ENCODE assay signal across 9 mouse cellular contexts in genomic region chr3:51365517-51365882, GRCm38 (mm10). TPM values are rescaled to one million over a fixed set of nuclear protein-coding genes. Genes with fewer than 3 reads are reported as not detected.
DNase-seq lines count a peak whose midpoint lies in the region; ATAC-seq and TF ChIP-seq lines count a peak whose summit lies in the region.
"Had no signal": no experiment of that assay in that cellular context is flagged by ENCODE, and none has a peak within 500 bp of the region (broad histone marks: within the 10 kb centered on the region; RNA-seq: fewer than 3 reads in every experiment).

No protein-coding gene starts in this region.

- H3K36me3 ChIP-seq in megakaryocyte, embryonic 14.5 days (replicated peaks; ENCODE audit: low read length): no peaks in the 10 kb centered on the region
- no peaks in the 10 kb centered on the region for H3K36me3 ChIP-seq in liver, embryonic 13.5 days

- H3K9me3 ChIP-seq in megakaryocyte, embryonic 14.5 days: peaks cover 12% of the 10 kb centered on the region
- H3K9me3 ChIP-seq in liver, embryonic 13.5 days (replicated peaks): no peaks in the 10 kb centered on the region

- H3K27me3 ChIP-seq in megakaryocyte, embryonic 14.5 days (replicated peaks): peaks cover 16% of the 10 kb centered on the region
- no peaks in the 10 kb centered on the region for H3K27me3 ChIP-seq in liver, embryonic 13.5 days

- TF ChIP-seq CTCF in gastrocnemius, adult 2 months (IDR thresholded peaks at IDR 0.05): no peak; the same call in 1 of the 2 replicates

- no peak for ATAC-seq in megakaryocyte, adult 5-6 weeks (ENCODE audit: poor library complexity, severe bottlenecking)
- no peak for ATAC-seq in liver, embryonic 13.5 days (ENCODE audit: low read depth)

- intact Hi-C loops in gastrocnemius, adult 2 months (cut with DNase I): loop anchor here (1.0 kb wide), 1 partner anchor 76 kb away; no protein-coding TSS in a partner anchor

- 0 out of 2 replicates have a peak overlapping the region, but pooled peaks have one; percentile 3 for H3K9ac ChIP-seq in liver, embryonic 13.5 days

- H3K4me2 ChIP-seq in liver, embryonic 13.5 days: peak overlapping the region; percentile 84

- H3K4me3 ChIP-seq in gastrocnemius, adult 2 months: peak overlapping the region; percentile 76
- H3K4me3 ChIP-seq in megakaryocyte, embryonic 14.5 days (replicated peaks): peak overlapping the region; percentile 91
- H3K4me3 ChIP-seq in liver, embryonic 13.5 days (replicated peaks): peak overlapping the region; percentile 59; the same call in 1 of the 2 replicates

- WGBS in liver, embryonic 13.5 days (ENCODE audit: insufficient replicate concordance): under 1% methylated on average over 3 of the region's 3 CpGs

- H3K27ac ChIP-seq in gastrocnemius, adult 2 months: peak overlapping the region; percentile 77
- H3K27ac ChIP-seq in liver, embryonic 13.5 days: peak overlapping the region; percentile 73; the same call in 1 of the 2 replicates
- H3K27ac ChIP-seq: macrophage had no signal

- DNase-seq in gastrocnemius, adult 2 months: no peak
- DNase-seq in gastrocnemius, adult 8-10 months (ENCODE audit: low spot score in 2 of 2): no peak
- DNase-seq in liver, embryonic 13.5 days: no peak
- DNase-seq in thymus, postnatal 14 days: no peak
- DNase-seq in adrenal gland, postnatal 10 days: no peak
- DNase-seq in urinary bladder, postnatal 25 days (ENCODE audit: low spot score): no peak

- peaks cover 48% of the 10 kb centered on the region for H3K4me1 ChIP-seq in megakaryocyte, embryonic 14.5 days
- H3K4me1 ChIP-seq in liver, embryonic 13.5 days (replicated peaks): peaks cover 72% of the 10 kb centered on the region

RNA-seq across cellular contexts. Expression of gene Elf2, which starts 25.0 kb away (rescaled TPM):
- 10 to 100 TPM; 50.7 to 53.2 TPM for total RNA-seq in gastrocnemius, adult 2 months (2021)
- 10 to 100 TPM; 45.1 to 52.6 (median 48.5) TPM for total RNA-seq in gastrocnemius, adult 8-10 months (2022)
- polyA plus RNA-seq in megakaryocyte, embryonic 14.5 days (2012; ENCODE audit: insufficient read depth, low replicate concordance): 1.5 and 8.7 TPM in 2 replicates
- total RNA-seq in megakaryocyte, adult 5-6 weeks (2015): 37.0 and 39.6 TPM in 2 replicates
- total RNA-seq in megakaryocyte, adult 5-6 weeks (2017): 98.4 and 102 TPM in 2 replicates
- 24.0 and 24.4 TPM in 2 replicates for polyA plus RNA-seq in liver, embryonic 13.5 days (2015; fragmentation: Nextera tagmentation; extraction: Ambion mirVana)
- 10 to 100 TPM; 84.3 to 94.5 TPM for total RNA-seq in adrenal gland, postnatal 10 days (2021)

RNA-seq across cellular contexts. Expression of gene Mgarp, which starts 31.0 kb away (rescaled TPM):
- not detected for total RNA-seq in gastrocnemius, adult 2 months (2021)
- under 1 TPM in 1 of 4 experiments, not detected in 3; 0.85 TPM for total RNA-seq in gastrocnemius, adult 8-10 months (2022)
- polyA plus RNA-seq in megakaryocyte, embryonic 14.5 days (2012; ENCODE audit: insufficient read depth, low replicate concordance): 6.5 TPM in 1 of 2 replicates, not detected in the other
- not detected in 2 replicates for total RNA-seq in megakaryocyte, adult 5-6 weeks (2015)
- total RNA-seq in megakaryocyte, adult 5-6 weeks (2017): not detected in 2 replicates
- polyA plus RNA-seq in liver, embryonic 13.5 days (2015; fragmentation: Nextera tagmentation; extraction: Ambion mirVana): 1.1 TPM in 2 replicates
- total RNA-seq in adrenal gland, postnatal 10 days (2021): 100 to 1,000 TPM; 235 to 238 TPM
- polyA plus RNA-seq: macrophage had no signal

RNA-seq across cellular contexts. Expression of gene Ndufc1, which starts 43.3 kb away (rescaled TPM):
- 1,000 to 10,000 TPM; 1,007 to 1,209 TPM for total RNA-seq in gastrocnemius, adult 2 months (2021)
- 1,000 to 10,000 TPM in 2 of 4 experiments, 100 to 1,000 TPM in 2; 957 to 1,091 (median 1,034) TPM for total RNA-seq in gastrocnemius, adult 8-10 months (2022)
- 15.6 and 41.0 TPM in 2 replicates for polyA plus RNA-seq in megakaryocyte, embryonic 14.5 days (2012; ENCODE audit: insufficient read depth, low replicate concordance)
- total RNA-seq in megakaryocyte, adult 5-6 weeks (2015): 118 and 150 TPM in 2 replicates
- 46.2 and 78.2 TPM in 2 replicates for total RNA-seq in megakaryocyte, adult 5-6 weeks (2017)
- polyA plus RNA-seq in liver, embryonic 13.5 days (2015; fragmentation: Nextera tagmentation; extraction: Ambion mirVana): 563 and 588 TPM in 2 replicates
- 1,000 to 10,000 TPM in 1 of 2 experiments, 100 to 1,000 TPM in 1; 989 to 1,053 TPM for total RNA-seq in adrenal gland, postnatal 10 days (2021)

RNA-seq across cellular contexts. Expression of gene Naa15, which starts 49.4 kb away (rescaled TPM):
- total RNA-seq in gastrocnemius, adult 2 months (2021): 10 to 100 TPM; 44.5 to 50.0 TPM
- total RNA-seq in gastrocnemius, adult 8-10 months (2022): 10 to 100 TPM; 40.5 to 53.0 (median 48.0) TPM
- polyA plus RNA-seq in megakaryocyte, embryonic 14.5 days (2012; ENCODE audit: insufficient read depth, low replicate concordance): 1.7 and 10.5 TPM in 2 replicates
- total RNA-seq in megakaryocyte, adult 5-6 weeks (2015): 49.5 and 61.9 TPM in 2 replicates
- total RNA-seq in megakaryocyte, adult 5-6 weeks (2017): 50.3 and 66.1 TPM in 2 replicates
- polyA plus RNA-seq in liver, embryonic 13.5 days (2015; fragmentation: Nextera tagmentation; extraction: Ambion mirVana): 34.5 and 47.1 TPM in 2 replicates
- total RNA-seq in adrenal gland, postnatal 10 days (2021): 10 to 100 TPM; 40.2 to 51.9 TPM

Comparison
In these comparisons a context has a peak if more than half of its experiments do, and no peak if none do; other contexts are left out.
1. RNA of gene Mgarp, which starts 31.0 kb away (total RNA-seq): 235 to 238 TPM in adrenal gland, postnatal 10 days; 0.85 TPM in gastrocnemius, adult 8-10 months, not detected in gastrocnemius, adult 2 months and not detected in megakaryocyte, adult 5-6 weeks; every median in the first group is over 100 times any median in the second.
2. RNA of gene Ndufc1, which starts 43.3 kb away (total RNA-seq): 1,007 to 1,209 TPM in gastrocnemius, adult 2 months, 957 to 1,091 TPM in gastrocnemius, adult 8-10 months and 989 to 1,053 TPM in adrenal gland, postnatal 10 days; 46.2 to 150 TPM in megakaryocyte, adult 5-6 weeks; every median in the first group is over 4 times any median in the second.
3. Peak in every context shown above with its lines, with median percentiles within 50 percentile points of each other: H3K4me3 ChIP-seq.